Mouse (Mus musculus) liver, adult 2 months (tissue): ENCODE measurements around the gene Gm9803. TPM values are rescaled to one million over a fixed set of nuclear protein-coding genes. Genes with fewer than 3 reads are reported as not detected.
A peak's percentile ranks its signal among the peaks of the same experiment; 100 is the strongest.

Source experiments
- DNase-seq: peaks from one replicate; pipeline ENCODE4 v3.0.0-alpha.2; 2011; ENCODE audit warnings: low read depth, low spot score; ENCODE audit errors: extremely low read depth
- H3K27ac ChIP-seq: fragments of 200-500 bp; replicated peaks from 2 replicates; pipeline ENCODE4 v1.5.1; 2012; ENCODE audit warnings: low read depth, mild to moderate bottlenecking, control low read depth, inconsistent platforms, low read length; ENCODE audit not compliant: insufficient read depth
- H3K27me3 ChIP-seq: fragments of 200-500 bp; 2 replicates; pipeline ENCODE4 v1.6.1; 2012; ENCODE audit warnings: mild to moderate bottlenecking, moderate library complexity, low read length, inconsistent platforms; ENCODE audit not compliant: control insufficient read depth, insufficient read depth
- H3K36me3 ChIP-seq: fragments of 200-500 bp; 2 replicates; pipeline ENCODE4 v1.6.1; 2012; ENCODE audit warnings: low read length, inconsistent platforms; ENCODE audit not compliant: control insufficient read depth, insufficient read depth
- H3K4me1 ChIP-seq: fragments of 200-500 bp; 2 replicates; pipeline ENCODE4 v1.6.1; 2011; ENCODE audit warnings: low read length; ENCODE audit not compliant: control insufficient read depth, insufficient read depth
- H3K4me3 ChIP-seq: fragments of 200-500 bp; 2 replicates; pipeline ENCODE4 v1.5.1; 2011; ENCODE audit warnings: low read depth, mild to moderate bottlenecking, control low read depth, low read length, moderate library complexity; ENCODE audit not compliant: insufficient read depth
- H3K79me2 ChIP-seq: fragments of 200-500 bp; 2 replicates; pipeline ENCODE4 v1.6.1; 2012; ENCODE audit warnings: inconsistent platforms, mild to moderate bottlenecking, low read length, moderate library complexity; ENCODE audit not compliant: control insufficient read depth, insufficient read depth
- H3K9ac ChIP-seq: fragments of 200-500 bp; 2 replicates; pipeline ENCODE4 v1.6.1; 2012; ENCODE audit warnings: low read depth, mild to moderate bottlenecking, control low read depth, inconsistent platforms, low read length
- CTCF ChIP-seq: fragments of 200-500 bp; IDR thresholded peaks from 2 replicates; pipeline ENCODE4 v1.5.1; 2011; ENCODE audit warnings: low read depth, low read length, control low read depth
- POLR2A ChIP-seq: fragments of 200-500 bp; IDR thresholded peaks from 2 replicates; pipeline ENCODE4 v1.6.1; 2011; ENCODE audit warnings: low read length, control low read depth; ENCODE audit not compliant: insufficient read depth; ENCODE audit errors: extremely low read depth
- WGBS: fragments of 180-500 bp; shearing (Covaris S2); methylation state at CpG from one replicate; pipeline ENCODE4 v1.1.7; 2018; 5-methylcytosine and 5-hydroxymethylcytosine counted together
- polyA plus RNA-seq: library from polyadenylated mRNA; depleted of rRNA; stranded (reverse); fragments of >200 nt; gene quantifications from 2 replicates; pipeline ENCODE4 v1.2.3, GENCODE M21; 2012
- total RNA-seq: library from RNA; depleted of rRNA; stranded (reverse); fragments of >200 nt; gene quantifications from 2 replicates; pipeline ENCODE4 v1.2.3, GENCODE M21; 2014

The Gm9803 gene
- total and polyA plus RNA-seq, 2 experiments, result 4.0 to 57.1 TPM

- Histone ChIP-seq H3K27ac (peak overlapping the region; percentile 59), H3K36me3 (no peaks in the 10 kb centered on the region), H3K4me1 (peaks cover 34% of the 10 kb centered on the region), H3K4me3 (no peak overlapping the region), H3K9ac (no peak overlapping the region), H3K79me2 (peaks cover 3% of the 10 kb centered on the region; the same call in 1 of the 2 replicates), H3K27me3 (no peaks in the 10 kb centered on the region)
- DNase-seq, result peak; percentile 67
- 30% methylated on average over 3 of the region's 3 CpGs for WGBS
- TF ChIP-seq CTCF (no peak), POLR2A (no peak)
Observed at GRCm38 (mm10) chr10:43487441-43488010, 36.4 kb upstream of the Gm9803 start.

DNA sequence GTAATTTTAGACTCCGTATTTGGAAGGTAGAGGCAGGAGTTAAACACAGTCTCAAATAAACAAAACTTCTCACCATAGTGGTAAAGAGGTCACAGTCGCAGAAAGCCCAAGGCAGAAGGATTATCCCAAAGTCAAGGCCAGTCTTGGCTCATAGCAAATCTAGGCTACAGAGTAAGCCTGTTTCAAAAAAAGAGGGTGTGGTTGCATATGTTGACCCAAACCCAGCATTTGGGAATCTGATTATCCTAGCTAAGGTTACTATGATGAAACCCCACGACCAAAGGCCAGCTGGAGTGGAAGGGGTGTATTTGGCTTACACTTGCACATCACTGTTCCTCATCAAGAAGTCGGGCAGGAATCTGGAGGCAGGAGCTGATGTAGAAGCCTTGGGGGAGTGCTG, 35.6 kb upstream of the Gm9803 start:
- no peak for DNase-seq
- no peaks in the 10 kb centered on the region for H3K27me3 ChIP-seq
- no peak overlapping the region for H3K27ac ChIP-seq
- 40% methylated on average over 4 of the region's 4 CpGs for WGBS
- H3K79me2 ChIP-seq, result peaks cover 6% of the 10 kb centered on the region; the same call in 1 of the 2 replicates
- no peak overlapping the region for H3K9ac ChIP-seq
- H3K4me1 ChIP-seq, result peaks cover 31% of the 10 kb centered on the region
- no peak for TF ChIP-seq CTCF
- no peak for TF ChIP-seq POLR2A
- H3K4me3 ChIP-seq, result no peak overlapping the region
- no peaks in the 10 kb centered on the region for H3K36me3 ChIP-seq

GRCm38 (mm10) chr10:43489139-43489538, 34.7 kb upstream of the Gm9803 start:
- H3K4me1 ChIP-seq, result peaks cover 28% of the 10 kb centered on the region
- WGBS, result 83% methylated on average over 7 of the region's 7 CpGs

GRCm38 (mm10) chr10:43489550-43489949, 34.3 kb upstream of the Gm9803 start:
- H3K4me1 ChIP-seq, result peaks cover 28% of the 10 kb centered on the region
- H3K4me3 ChIP-seq, result no peak overlapping the region
- WGBS, result 24% methylated on average over 6 of the region's 6 CpGs
- H3K9ac ChIP-seq, result no peak overlapping the region
- peak overlapping the region; percentile 75 for H3K27ac ChIP-seq
- DNase-seq, result peak; percentile 40
- TF ChIP-seq POLR2A, result no peak
- TF ChIP-seq CTCF, result no peak
- H3K36me3 ChIP-seq, result no peaks in the 10 kb centered on the region
- no peaks in the 10 kb centered on the region for H3K27me3 ChIP-seq
- peaks cover 4% of the 10 kb centered on the region; the same call in 1 of the 2 replicates for H3K79me2 ChIP-seq

More at GRCm38 (mm10) chr10:43489139-43489538, 34.7 kb upstream of the Gm9803 start:
- Histone ChIP-seq H3K27me3 (no peaks in the 10 kb centered on the region), H3K9ac (no peak overlapping the region), H3K4me3 (no peak overlapping the region), H3K79me2 (peaks cover 7% of the 10 kb centered on the region; the same call in 1 of the 2 replicates), H3K36me3 (no peaks in the 10 kb centered on the region), H3K27ac (no peak overlapping the region)
- no peak for TF ChIP-seq POLR2A
- TF ChIP-seq CTCF, result no peak
- no peak for DNase-seq

DNA sequence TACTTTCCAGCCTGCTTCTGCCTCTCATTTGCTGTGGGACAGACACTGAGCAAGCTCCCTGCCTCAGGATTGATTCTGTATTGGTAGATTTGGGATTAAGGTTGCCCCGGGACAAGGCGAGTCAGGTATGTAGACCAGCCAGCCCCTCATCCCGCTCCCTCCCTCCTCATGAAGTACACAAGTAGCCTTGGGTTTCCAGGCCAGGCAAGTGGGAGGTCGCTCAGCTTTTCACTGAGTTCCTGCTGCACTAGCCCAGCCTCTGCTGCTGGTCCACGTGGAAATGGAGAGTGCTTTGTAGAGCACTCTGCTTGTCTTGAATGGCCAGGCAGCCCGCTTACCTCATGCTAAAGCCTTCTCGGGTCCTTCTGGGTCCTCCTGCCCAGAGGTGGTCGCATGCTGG, 33.9 kb upstream of the Gm9803 start:
- H3K27ac ChIP-seq, result peak overlapping the region; percentile 75
- DNase-seq, result no peak
- TF ChIP-seq CTCF (no peak), POLR2A (no peak)
- H3K27me3 ChIP-seq, result no peaks in the 10 kb centered on the region
- WGBS, result 69% methylated on average over 8 of the region's 8 CpGs
- H3K4me1 ChIP-seq, result peaks cover 28% of the 10 kb centered on the region
- H3K36me3 ChIP-seq, result no peaks in the 10 kb centered on the region
- no peak overlapping the region for H3K4me3 ChIP-seq
- H3K79me2 ChIP-seq, result peaks cover 4% of the 10 kb centered on the region; the same call in 1 of the 2 replicates
- H3K9ac ChIP-seq, result no peak overlapping the region

DNA sequence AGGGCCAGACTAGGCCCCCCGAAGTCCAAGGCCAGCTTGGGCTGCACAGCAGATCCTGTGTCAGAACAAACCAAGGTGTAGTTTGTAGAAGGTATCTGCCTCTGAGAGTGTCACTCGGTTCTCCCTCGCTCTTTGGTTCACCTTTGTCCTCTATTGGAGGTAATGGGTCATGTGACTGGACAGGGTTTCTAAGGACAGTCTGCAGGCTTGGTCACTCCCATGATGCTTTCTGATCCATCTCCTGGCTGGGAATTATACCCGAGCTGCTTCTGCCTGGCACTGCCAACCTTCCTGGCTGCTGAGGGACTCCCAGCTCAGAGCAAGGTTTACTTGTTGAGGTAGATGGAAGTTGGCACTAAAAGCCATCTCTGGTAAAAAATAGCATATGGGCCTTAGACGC, 33.0 kb upstream of the Gm9803 start:
- no peak for TF ChIP-seq POLR2A
- TF ChIP-seq CTCF, result no peak
- Histone ChIP-seq H3K79me2 (peaks cover 4% of the 10 kb centered on the region; the same call in 1 of the 2 replicates), H3K4me1 (peaks cover 25% of the 10 kb centered on the region), H3K9ac (0 out of 2 replicates have a peak overlapping the region, but pooled peaks have one; percentile 3), H3K36me3 (no peaks in the 10 kb centered on the region), H3K27me3 (no peaks in the 10 kb centered on the region), H3K27ac (peak overlapping the region; percentile 75), H3K4me3 (no peak overlapping the region)
- WGBS, result 20% methylated on average over 5 of the region's 5 CpGs
- peak; percentile 96 for DNase-seq
